Mouse (Mus musculus) CH12.LX (cell line): Measurements from ENCODE around the gene Fam222b. TPM values are rescaled to one million over a fixed set of nuclear protein-coding genes. Genes with fewer than 3 reads are reported as not detected.

Experiments used
- DNase-seq: peaks from one replicate; pipeline ENCODE4 v3.0.0-alpha.2; 2013; ENCODE audit errors: extremely low read depth
- H3K27ac ChIP-seq: 2 replicates; pipeline ENCODE4 v1.5.1; 2012; ENCODE audit warnings: low read depth, mild to moderate bottlenecking, control low read depth, moderate library complexity; ENCODE audit not compliant: insufficient read depth
- H3K27me3 ChIP-seq: replicated peaks from 2 replicates; pipeline ENCODE3; 2012; ENCODE audit warnings: inconsistent platforms
- H3K36me3 ChIP-seq, 2 experiments: replicated peaks in 1 of 2; 2 replicates each; pipeline versions ENCODE3 to v1.6.1; 2012; ENCODE audit warnings: inconsistent platforms in 1 of 2, low read length in 1 of 2, mild to moderate bottlenecking in 1 of 2, mixed read lengths in 1 of 2, moderate library complexity in 1 of 2; ENCODE audit not compliant: control insufficient read depth in 1 of 2, insufficient read depth in 1 of 2
- H3K4me1 ChIP-seq, 2 experiments: 2 replicates each; pipeline ENCODE4 v1.6.1; 2012; ENCODE audit warnings: inconsistent platforms in 1 of 2, moderate library complexity in 1 of 2; ENCODE audit not compliant: insufficient read depth in 2 of 2, control insufficient read depth in 1 of 2
- H3K4me2 ChIP-seq: 2 replicates; pipeline ENCODE4 v1.6.1; 2012; ENCODE audit warnings: low read depth, mild to moderate bottlenecking, control low read depth; ENCODE audit not compliant: poor library complexity, insufficient read depth, severe bottlenecking
- H3K4me3 ChIP-seq, 3 experiments: fragments of 150-350 bp in 1 of 3; sonication (generic) in 1 of 3; replicated peaks in 1 of 3; 2 replicates each; pipeline versions ENCODE3 to v1.5.1; 2011 to 2012; ENCODE audit warnings: low read depth in 2 of 3, low read length in 2 of 3, mild to moderate bottlenecking in 2 of 3, moderate library complexity in 2 of 3, control low read depth in 1 of 3, improper control_type of control experiment in 1 of 3, inconsistent platforms in 1 of 3, mixed read lengths in 1 of 3; ENCODE audit not compliant: poor library complexity in 1 of 3
- H3K79me2 ChIP-seq: replicated peaks from 2 replicates; pipeline ENCODE4 v1.6.1; 2012; ENCODE audit warnings: mild to moderate bottlenecking, moderate library complexity; ENCODE audit not compliant: control insufficient read depth, poor library complexity, insufficient read depth, severe bottlenecking; ENCODE audit errors: extremely low read depth
- H3K9ac ChIP-seq: 2 replicates; pipeline ENCODE4 v1.6.1; 2012; ENCODE audit warnings: low read depth, mild to moderate bottlenecking, control low read depth, moderate library complexity; ENCODE audit not compliant: insufficient read depth
- H3K9me3 ChIP-seq: replicated peaks from 2 replicates; pipeline ENCODE3; 2012; ENCODE audit warnings: low read length, inconsistent platforms, mixed read lengths
- CHD2 ChIP-seq: IDR thresholded peaks from 2 replicates; pipeline ENCODE4 v1.6.1; 2011; ENCODE audit warnings: low read length, improper control_type of control experiment
- E2F4 ChIP-seq: IDR thresholded peaks from 2 replicates; pipeline ENCODE4 v1.6.1; 2011; ENCODE audit warnings: low read depth, low read length, improper control_type of control experiment; ENCODE audit not compliant: insufficient replicate concordance
- ELF1 ChIP-seq: IDR thresholded peaks from 2 replicates; pipeline ENCODE4 v1.6.1; 2014; ENCODE audit warnings: low read depth, mild to moderate bottlenecking, inconsistent platforms, low read length, improper control_type of control experiment
- EP300 ChIP-seq: IDR thresholded peaks from 2 replicates; pipeline ENCODE4 v1.6.1; 2011; ENCODE audit warnings: low read length, improper control_type of control experiment
- GABPA ChIP-seq: IDR thresholded peaks from 2 replicates; pipeline ENCODE4 v1.6.1; 2012; ENCODE audit warnings: low read depth, low read length, improper control_type of control experiment, inconsistent platforms; ENCODE audit not compliant: insufficient replicate concordance
- IRF4 ChIP-seq: IDR thresholded peaks from 2 replicates; pipeline ENCODE4 v1.6.1; 2014; ENCODE audit warnings: low read depth, mild to moderate bottlenecking, inconsistent platforms, low read length, improper control_type of control experiment
- NELFE ChIP-seq: IDR thresholded peaks from 2 replicates; pipeline ENCODE4 v1.6.1; 2011; ENCODE audit warnings: low read depth, low read length, improper control_type of control experiment
- PAX5 ChIP-seq: IDR thresholded peaks from 2 replicates; pipeline ENCODE4 v1.6.1; 2012; ENCODE audit warnings: low read length, inconsistent platforms, mixed read lengths
- POLR2AphosphoS2 ChIP-seq: IDR thresholded peaks from 2 replicates; pipeline ENCODE4 v1.6.1; 2011; ENCODE audit warnings: low read depth, low read length, improper control_type of control experiment
- SIN3A ChIP-seq: IDR thresholded peaks from 2 replicates; pipeline ENCODE4 v1.6.1; 2012; ENCODE audit warnings: low read length, improper control_type of control experiment, inconsistent platforms
- SMC3 ChIP-seq: IDR thresholded peaks from 2 replicates; pipeline ENCODE4 v1.6.1; 2011; ENCODE audit warnings: low read depth, low read length, improper control_type of control experiment
- ZMIZ1 ChIP-seq: IDR thresholded peaks from 2 replicates; pipeline ENCODE4 v1.6.1; 2012; ENCODE audit warnings: low read depth, mild to moderate bottlenecking, inconsistent platforms, low read length, improper control_type of control experiment
- ZNF384 ChIP-seq: IDR thresholded peaks from 2 replicates; pipeline ENCODE4 v1.6.1; 2012; ENCODE audit warnings: low read depth, low read length, improper control_type of control experiment, inconsistent platforms
- dilution Hi-C: fragments of 300-500 bp; cut with MboI; formaldehyde crosslinking; loops from 2 replicates; pipeline ENCODE4 v1.14.3; 2020; ENCODE audit warnings: low sequenced_read_pairs; ENCODE audit not compliant: extremely low pct_unique_long_range_greater_than_20kb, extremely low pct_ligation_motif_present
- in situ Hi-C: fragments of 300-500 bp; cut with MboI; formaldehyde crosslinking; loops from 3 replicates; pipeline ENCODE4 v1.14.3; 2019; ENCODE audit warnings: low sequenced_read_pairs, low pct_ligation_motif_present, low pct_unique_long_range_greater_than_20kb, mixed read lengths
- polyA plus RNA-seq: library from polyadenylated mRNA; unstranded; fragments of >175 nt; gene quantifications from 2 replicates; pipeline ENCODE4 v1.2.1, GENCODE M21; 2012; ENCODE audit warnings: low read depth; ENCODE audit not compliant: insufficient read length
- total RNA-seq, 2 experiments: library from RNA; depleted of rRNA; stranded (reverse); fragments of 300-350 nt in 1 of 2; fragments of >200 nt in 1 of 2; gene quantifications; 2 replicates each; pipeline ENCODE4 v1.2.3; 2012 to 2014

Gene Fam222b
- total and polyA plus RNA-seq, 3 experiments: 5.9 to 34.4 (median 8.7) TPM

- no peak overlapping the region for H3K4me2 ChIP-seq
Measured at GRCm38 (mm10) chr11:78122815-78123214, 28.4 kb downstream of the Fam222b start.

GRCm38 (mm10) chr11:78123782-78124181 is 29.3 kb downstream of the Fam222b start:
- Histone ChIP-seq H3K36me3 (peaks cover 0 to 44% of the 10 kb centered on the region in 2 experiments), H3K27ac (no peak overlapping the region), H3K4me1 (peaks cover 10 to 53% of the 10 kb centered on the region in 2 experiments), H3K9me3 (no peaks in the 10 kb centered on the region), H3K4me3 (no peak overlapping the region), H3K79me2 (peaks cover 57% of the 10 kb centered on the region), H3K9ac (no peak overlapping the region)
- in situ Hi-C loops (no loop called here), dilution Hi-C loops (no loop called here)
- no peak for DNase-seq
- TF ChIP-seq PAX5 (no peak), IRF4 (no peak), E2F4 (no peak), ELF1 (no peak), CHD2 (no peak), SMC3 (no peak), SIN3A (no peak)
- TF ChIP-seq, all 38 proteins: peak for 0
- Histone ChIP-seq H3K4me2 (no peak overlapping the region), H3K27me3 (no peaks in the 10 kb centered on the region)

More at GRCm38 (mm10) chr11:78122815-78123214, 28.4 kb downstream of the Fam222b start:
- DNase-seq: no peak
- H3K4me3 ChIP-seq: no peak overlapping the region
- in situ Hi-C loops (no loop called here), dilution Hi-C loops (no loop called here)
- no peak overlapping the region for H3K9ac ChIP-seq
- no peaks in the 10 kb centered on the region for H3K27me3 ChIP-seq
- TF ChIP-seq ZNF384 (peak; percentile 18; the same call in 1 of the 2 replicates), EP300 (no peak)
- peaks cover 0 to 41% of the 10 kb centered on the region in 2 experiments for H3K36me3 ChIP-seq
- H3K27ac ChIP-seq: no peak overlapping the region
- peaks cover 58% of the 10 kb centered on the region for H3K79me2 ChIP-seq
- peaks cover 10 to 58% of the 10 kb centered on the region in 2 experiments for H3K4me1 ChIP-seq
- H3K9me3 ChIP-seq: no peaks in the 10 kb centered on the region

GRCm38 (mm10) chr11:78125691-78126090 is 31.2 kb downstream of the Fam222b start:
- no peak for DNase-seq
- no peaks in the 10 kb centered on the region for H3K9me3 ChIP-seq
- no peak overlapping the region for H3K4me2 ChIP-seq
- no peak overlapping the region for H3K27ac ChIP-seq
- H3K9ac ChIP-seq: no peak overlapping the region
- peaks cover 50% of the 10 kb centered on the region for H3K79me2 ChIP-seq
- dilution Hi-C loops: no loop called here
- H3K4me1 ChIP-seq: peaks cover 10 to 36% of the 10 kb centered on the region in 2 experiments
- in situ Hi-C loops: no loop called here
- no peaks in the 10 kb centered on the region for H3K27me3 ChIP-seq
- H3K36me3 ChIP-seq: peaks cover 0 to 47% of the 10 kb centered on the region in 2 experiments
- no peak overlapping the region for H3K4me3 ChIP-seq
- TF ChIP-seq POLR2AphosphoS2 (no peak), GABPA (no peak), ZMIZ1 (no peak), PAX5 (no peak), IRF4 (no peak), NELFE (no peak), SIN3A (no peak)
